In genomic region chr2:60449732-60450131, GRCm38 (mm10) we compare ENCODE assay signal across 14 mouse cellular contexts.
DNase-seq lines count a peak whose midpoint lies in the region; ATAC-seq lines count a peak whose summit lies in the region.
"Had no signal": no experiment of that assay in that cellular context is flagged by ENCODE, and none has a peak within 500 bp of the region (broad histone marks: within the 10 kb centered on the region; RNA-seq: fewer than 3 reads in every experiment).

No protein-coding gene starts in this region.

- H3K9me3 ChIP-seq in embryonic facial prominence, embryonic 14.5 days (ENCODE audit: control insufficient read depth, low read length): no peaks in the 10 kb centered on the region
- H3K9me3 ChIP-seq in embryonic facial prominence, embryonic 10.5 days: no peaks in the 10 kb centered on the region
- H3K9me3 ChIP-seq: forebrain, embryonic 13.5 days; limb, embryonic 15.5 days had no signal

- 69% methylated on average over 6 of the region's 6 CpGs for WGBS in embryonic facial prominence, embryonic 14.5 days
- 80% methylated on average over 6 of the region's 6 CpGs for WGBS in embryonic facial prominence, embryonic 10.5 days

- H3K27ac ChIP-seq in embryonic facial prominence, embryonic 14.5 days (replicated peaks; ENCODE audit: low read depth, low read length): 0 out of 2 replicates have a peak overlapping the region, but pooled peaks have one; percentile 15
- H3K27ac ChIP-seq in embryonic facial prominence, embryonic 10.5 days (replicated peaks): no peak overlapping the region
- H3K27ac ChIP-seq: forebrain, embryonic 13.5 days; layer of hippocampus, adult 2 months; limb, embryonic 15.5 days had no signal

- no peak overlapping the region for H3K9ac ChIP-seq in embryonic facial prominence, embryonic 14.5 days (ENCODE audit: low read depth, low read length)
- H3K9ac ChIP-seq: forebrain, embryonic 13.5 days; limb, embryonic 15.5 days; lung, embryonic 14.5 days had no signal

- peak; percentile 53 for DNase-seq in embryonic facial prominence, embryonic 14.5 days (ENCODE audit: low spot score)
- no peak for DNase-seq in embryonic facial prominence, embryonic 10.5 days (ENCODE audit: low spot score)
- peak; percentile 3 for DNase-seq in lung, postnatal 10 days
- DNase-seq in lung, adult 18-20 months: no peak
- peak; percentile 36 for DNase-seq in gastrocnemius, postnatal 14 days
- peak; percentile 17 for DNase-seq in thymus, postnatal 25 days
- no peak for DNase-seq in embryo, embryonic 9.5 days (ENCODE audit: extremely low spot score)
- no peak for DNase-seq in neural tube, embryonic 10.5 days (ENCODE audit: extremely low spot score, low spot score)
- DNase-seq: cerebellum, adult 18-20 months; lung, embryonic 14.5 days had no signal

- no peak for ATAC-seq in embryonic facial prominence, embryonic 14.5 days (ENCODE audit: low read depth)
- ATAC-seq: forebrain, embryonic 13.5 days; hindbrain, embryonic 16.5 days had no signal

- H3K4me1 ChIP-seq in embryonic facial prominence, embryonic 14.5 days (ENCODE audit: control insufficient read depth, insufficient read depth, low read length): peaks cover 13% of the 10 kb centered on the region
- H3K4me1 ChIP-seq in embryonic facial prominence, embryonic 10.5 days: peaks cover 4% of the 10 kb centered on the region

- H3K4me2 ChIP-seq in embryonic facial prominence, embryonic 14.5 days (ENCODE audit: low read depth, low read length): no peak overlapping the region
- H3K4me2 ChIP-seq: forebrain, embryonic 13.5 days; limb, embryonic 15.5 days; lung, embryonic 14.5 days had no signal

- no peaks in the 10 kb centered on the region for H3K36me3 ChIP-seq in embryonic facial prominence, embryonic 14.5 days (ENCODE audit: control insufficient read depth, insufficient read depth, low read length)
- no peaks in the 10 kb centered on the region for H3K36me3 ChIP-seq in embryonic facial prominence, embryonic 10.5 days (replicated peaks)
- H3K36me3 ChIP-seq: limb, embryonic 15.5 days had no signal

- intact Hi-C loops in gastrocnemius, postnatal 14 days (cut with DNase I; ENCODE audit: low total_unique reads): no loop called here

- H3K4me3 ChIP-seq in embryonic facial prominence, embryonic 14.5 days (ENCODE audit: low read depth, low read length): no peak overlapping the region
- no peak overlapping the region for H3K4me3 ChIP-seq in embryonic facial prominence, embryonic 10.5 days
- H3K4me3 ChIP-seq: forebrain, embryonic 13.5 days; layer of hippocampus, adult 2 months; limb, embryonic 15.5 days had no signal

- no peaks in the 10 kb centered on the region for H3K27me3 ChIP-seq in embryonic facial prominence, embryonic 14.5 days (replicated peaks; ENCODE audit: control insufficient read depth, insufficient read depth, low read length)
- no peaks in the 10 kb centered on the region for H3K27me3 ChIP-seq in embryonic facial prominence, embryonic 10.5 days (replicated peaks; ENCODE audit: low read depth, poor library complexity, severe bottlenecking)
- H3K27me3 ChIP-seq: forebrain, embryonic 13.5 days; limb, embryonic 15.5 days had no signal

Comparison
In these comparisons a context has a peak if more than half of its experiments do, and no peak if none do; other contexts are left out.
1. DNase-seq: peak in embryonic facial prominence, embryonic 14.5 days (single experiment), lung, postnatal 10 days (single experiment), gastrocnemius, postnatal 14 days (single experiment) and thymus, postnatal 25 days (single experiment); none in embryonic facial prominence, embryonic 10.5 days (single experiment), lung, adult 18-20 months (0 of 2), embryo, embryonic 9.5 days (single experiment) and neural tube, embryonic 10.5 days (single experiment).